Mouse (Mus musculus): ENCODE data around the gene Gm2a. TPM values are rescaled to one million over a fixed set of nuclear protein-coding genes. Genes with fewer than 3 reads are reported as not detected.
A peak's percentile ranks its signal among the peaks of the same experiment; 100 is the strongest.

The Gm2a gene
- polyA plus RNA-seq (2014; fragmentation: Nextera tagmentation; extraction: Ambion mirVana), result 48.2 and 55.7 TPM in 2 replicates

DNA sequence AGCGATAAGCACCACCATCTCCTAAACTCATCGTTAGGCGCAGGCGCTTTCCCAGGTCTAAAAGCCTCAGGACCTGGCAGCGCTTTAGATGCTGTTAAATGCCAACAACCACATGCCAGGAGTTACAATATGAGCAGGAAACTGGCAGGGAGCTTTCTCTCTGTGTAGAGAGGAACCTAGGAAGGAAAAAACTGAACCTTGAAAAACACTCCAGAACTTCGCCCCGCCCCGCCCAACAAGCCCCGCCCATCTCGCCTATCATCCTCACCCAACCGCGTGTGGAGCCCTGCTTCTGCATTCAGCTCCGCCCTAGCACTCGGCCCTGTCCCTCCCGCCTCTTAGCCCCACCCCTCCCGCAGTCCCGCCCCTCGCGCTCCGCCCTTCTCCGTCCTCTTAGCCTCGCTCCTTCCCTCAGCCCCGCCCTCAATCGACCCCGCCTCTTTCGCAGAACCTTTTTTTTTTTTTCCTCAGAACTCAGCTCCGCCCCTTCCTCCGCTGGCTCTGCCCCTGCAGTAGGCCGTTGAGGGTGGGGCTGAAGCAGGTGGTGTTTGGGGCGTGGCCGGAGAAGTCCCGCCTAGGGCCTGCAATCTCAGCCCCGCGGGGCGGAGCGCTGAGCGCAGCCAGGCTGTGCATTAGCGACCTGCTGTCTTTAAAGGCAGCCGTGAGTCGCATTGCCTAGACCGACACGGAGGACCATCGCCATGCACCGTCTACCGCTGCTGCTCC lies at the start of gene Gm2a:
TSS of gene Gm2a (plus strand) at position 653 of the 726 bp plus-strand sequence.
- peak; percentile 96 for ATAC-seq (ENCODE audit: insufficient number of reproducible peaks, insufficient read depth, low FRiP score, low read depth)
- H3K4me1 ChIP-seq (ENCODE audit: control insufficient read depth in 2 of 2, insufficient read depth in 2 of 2, low read length in 2 of 2), result peaks cover 9% of the 10 kb centered on the region in 2 experiments; a peak in 3 of 4 replicates
- peak within 1 kb of the TSS; percentile 71 for H3K4me2 ChIP-seq (ENCODE audit: low read length)
- H3K9me3 ChIP-seq (ENCODE audit: control insufficient read depth, low read length), result no peaks in the 10 kb centered on the region
- 2% methylated on average over 45 of the region's 45 CpGs for WGBS
- H3K27me3 ChIP-seq (ENCODE audit: control insufficient read depth, insufficient read depth, low read length), result no peaks in the 10 kb centered on the region
- peak within 1 kb of the TSS; percentile 57 to 69 for H3K4me3 ChIP-seq (ENCODE audit: control insufficient read depth in 1 of 2, insufficient read depth in 1 of 2, low read depth in 1 of 2, low read length in 2 of 2)
- H3K9ac ChIP-seq (ENCODE audit: low read length), result peak within 1 kb of the TSS; percentile 77
- peak within 1 kb of the TSS; percentile 83 to 90 for H3K27ac ChIP-seq (replicated peaks in 1 of 2; ENCODE audit: control insufficient read depth in 1 of 2, insufficient read depth in 1 of 2, low read depth in 2 of 2, low read length in 2 of 2)
- no peaks in the 10 kb centered on the region for H3K36me3 ChIP-seq (ENCODE audit: control insufficient read depth, insufficient read depth, low read length)

DNA sequence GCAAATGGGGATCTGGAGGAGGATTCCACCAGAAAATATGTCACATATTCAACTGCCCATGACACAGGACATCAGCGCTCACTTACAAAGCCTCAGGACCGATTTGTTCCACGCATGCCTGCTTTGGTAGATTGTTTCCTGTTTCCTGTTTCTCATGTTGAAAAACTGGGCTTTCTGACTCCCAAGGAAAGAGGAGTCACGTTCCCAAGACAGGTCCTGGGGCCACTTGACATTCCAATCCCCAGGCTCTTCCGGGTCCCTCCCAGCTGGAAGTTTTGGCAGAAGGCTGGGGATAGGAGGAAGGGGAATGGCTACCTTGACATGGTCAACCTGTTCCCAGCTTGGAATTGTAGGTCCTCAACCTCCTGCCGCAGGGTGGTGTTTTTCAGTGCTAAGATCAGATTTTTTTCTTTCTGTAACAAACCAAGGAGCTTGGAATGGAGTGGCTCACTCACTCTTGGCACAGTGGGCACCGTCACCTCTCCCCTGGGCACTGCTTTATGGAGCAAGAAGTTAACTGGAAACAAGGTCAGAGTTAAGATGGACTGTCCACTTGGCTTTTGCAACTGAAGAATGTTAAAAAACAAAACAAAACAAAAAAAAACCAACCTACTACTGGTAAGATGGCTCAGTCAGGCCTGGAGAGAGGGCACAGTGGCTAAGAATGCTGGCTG lies 46.9 kb upstream of the Gm2a start:
- Histone ChIP-seq H3K27me3 (ENCODE audit: control insufficient read depth, insufficient read depth, low read length) (no peaks in the 10 kb centered on the region), H3K36me3 (ENCODE audit: control insufficient read depth, insufficient read depth, low read length) (peaks cover 49% of the 10 kb centered on the region)
- no peak for ATAC-seq (ENCODE audit: insufficient number of reproducible peaks, insufficient read depth, low FRiP score, low read depth)

GRCm38 (mm10) chr11:55057511-55057910 lies 40.4 kb upstream of the Gm2a start:
- Histone ChIP-seq H3K27me3 (ENCODE audit: control insufficient read depth, insufficient read depth, low read length) (no peaks in the 10 kb centered on the region), H3K4me3 (ENCODE audit: control insufficient read depth in 1 of 2, insufficient read depth in 1 of 2, low read depth in 1 of 2, low read length in 2 of 2) (no peak overlapping the region), H3K27ac (replicated peaks in 1 of 2; ENCODE audit: control insufficient read depth in 1 of 2, insufficient read depth in 1 of 2, low read depth in 2 of 2, low read length in 2 of 2) (no peak overlapping the region), H3K4me1 (ENCODE audit: control insufficient read depth in 2 of 2, insufficient read depth in 2 of 2, low read length in 2 of 2) (peaks cover 5 to 14% of the 10 kb centered on the region in 2 experiments; a peak in 3 of 4 replicates), H3K9ac (ENCODE audit: low read length) (no peak overlapping the region), H3K9me3 (ENCODE audit: control insufficient read depth, low read length) (no peaks in the 10 kb centered on the region), H3K36me3 (ENCODE audit: control insufficient read depth, insufficient read depth, low read length) (peaks cover 50% of the 10 kb centered on the region), H3K4me2 (ENCODE audit: low read length) (no peak overlapping the region)
- ATAC-seq (ENCODE audit: insufficient number of reproducible peaks, insufficient read depth, low FRiP score, low read depth), result no peak
- 76% methylated on average over 3 of the region's 3 CpGs for WGBS

More for the DNA sequence above, 46.9 kb upstream of the Gm2a start:
- H3K9me3 ChIP-seq (ENCODE audit: control insufficient read depth, low read length), result no peaks in the 10 kb centered on the region
- peaks cover 4 to 5% of the 10 kb centered on the region in 2 experiments; a peak in 2 of 4 replicates for H3K4me1 ChIP-seq (ENCODE audit: control insufficient read depth in 2 of 2, insufficient read depth in 2 of 2, low read length in 2 of 2)
- no peak overlapping the region for H3K4me3 ChIP-seq (ENCODE audit: control insufficient read depth in 1 of 2, insufficient read depth in 1 of 2, low read depth in 1 of 2, low read length in 2 of 2)
- WGBS, result 62% methylated on average over 7 of the region's 7 CpGs
- H3K9ac ChIP-seq (ENCODE audit: low read length), result no peak overlapping the region
- no peak overlapping the region; a peak in 1 of 4 replicates for H3K27ac ChIP-seq (replicated peaks in 1 of 2; ENCODE audit: control insufficient read depth in 1 of 2, insufficient read depth in 1 of 2, low read depth in 2 of 2, low read length in 2 of 2)
- no peak overlapping the region for H3K4me2 ChIP-seq (ENCODE audit: low read length)

GRCm38 (mm10) chr11:55060802-55061201 lies 37.1 kb upstream of the Gm2a start:
- no peak overlapping the region for H3K27ac ChIP-seq (replicated peaks in 1 of 2; ENCODE audit: control insufficient read depth in 1 of 2, insufficient read depth in 1 of 2, low read depth in 2 of 2, low read length in 2 of 2)
- 81% methylated on average over 5 of the region's 5 CpGs for WGBS
- H3K4me1 ChIP-seq (ENCODE audit: control insufficient read depth in 2 of 2, insufficient read depth in 2 of 2, low read length in 2 of 2), result peaks cover 11 to 21% of the 10 kb centered on the region in 2 experiments
- H3K9ac ChIP-seq (ENCODE audit: low read length), result no peak overlapping the region
- no peak for ATAC-seq (ENCODE audit: insufficient number of reproducible peaks, insufficient read depth, low FRiP score, low read depth)
- H3K4me2 ChIP-seq (ENCODE audit: low read length), result no peak overlapping the region
- H3K9me3 ChIP-seq (ENCODE audit: control insufficient read depth, low read length), result no peaks in the 10 kb centered on the region
- H3K27me3 ChIP-seq (ENCODE audit: control insufficient read depth, insufficient read depth, low read length), result no peaks in the 10 kb centered on the region
- H3K36me3 ChIP-seq (ENCODE audit: control insufficient read depth, insufficient read depth, low read length), result peaks cover 33% of the 10 kb centered on the region
- H3K4me3 ChIP-seq (ENCODE audit: control insufficient read depth in 1 of 2, insufficient read depth in 1 of 2, low read depth in 1 of 2, low read length in 2 of 2), result no peak overlapping the region

GRCm38 (mm10) chr11:55062856-55063255 lies 35.1 kb upstream of the Gm2a start:
- Histone ChIP-seq H3K4me2 (ENCODE audit: low read length) (no peak overlapping the region), H3K4me3 (ENCODE audit: control insufficient read depth in 1 of 2, insufficient read depth in 1 of 2, low read depth in 1 of 2, low read length in 2 of 2) (no peak overlapping the region), H3K9me3 (ENCODE audit: control insufficient read depth, low read length) (no peaks in the 10 kb centered on the region), H3K36me3 (ENCODE audit: control insufficient read depth, insufficient read depth, low read length) (peaks cover 25% of the 10 kb centered on the region), H3K9ac (ENCODE audit: low read length) (0 out of 2 replicates have a peak overlapping the region, but pooled peaks have one; percentile 28), H3K4me1 (ENCODE audit: control insufficient read depth in 2 of 2, insufficient read depth in 2 of 2, low read length in 2 of 2) (peaks cover 11 to 21% of the 10 kb centered on the region in 2 experiments), H3K27me3 (ENCODE audit: control insufficient read depth, insufficient read depth, low read length) (no peaks in the 10 kb centered on the region), H3K27ac (replicated peaks in 1 of 2; ENCODE audit: control insufficient read depth in 1 of 2, insufficient read depth in 1 of 2, low read depth in 2 of 2, low read length in 2 of 2) (peak overlapping the region; percentile 59 to 73)
- ATAC-seq (ENCODE audit: insufficient number of reproducible peaks, insufficient read depth, low FRiP score, low read depth), result no peak
- WGBS, result 11% methylated on average over 5 of the region's 5 CpGs

DNA sequence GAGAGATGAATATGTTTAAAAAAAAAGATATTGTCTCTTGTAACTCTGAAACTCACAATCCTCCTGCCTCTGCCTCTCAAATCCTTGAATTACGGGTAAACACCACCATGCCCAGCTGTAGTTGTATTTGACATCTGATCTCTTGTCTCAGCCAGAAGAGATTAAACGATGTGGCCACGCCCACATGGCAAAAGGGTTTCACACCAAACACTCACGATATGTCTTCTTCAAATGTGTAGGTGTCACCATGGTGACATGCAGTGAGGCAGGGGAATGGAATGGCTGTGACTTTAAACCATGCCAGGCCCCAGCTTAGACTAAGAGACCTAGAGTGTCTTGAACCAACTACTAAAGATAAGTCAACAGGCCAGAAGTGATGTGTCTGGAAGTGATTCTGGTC lies 31.0 kb upstream of the Gm2a start:
- Histone ChIP-seq H3K9me3 (ENCODE audit: control insufficient read depth, low read length) (no peaks in the 10 kb centered on the region), H3K36me3 (ENCODE audit: control insufficient read depth, insufficient read depth, low read length) (0 out of 2 replicates have a peak, but pooled peaks cover 6% of the 10 kb centered on the region), H3K4me1 (ENCODE audit: control insufficient read depth in 2 of 2, insufficient read depth in 2 of 2, low read length in 2 of 2) (peaks cover 13 to 25% of the 10 kb centered on the region in 2 experiments), H3K4me3 (ENCODE audit: control insufficient read depth in 1 of 2, insufficient read depth in 1 of 2, low read depth in 1 of 2, low read length in 2 of 2) (no peak overlapping the region), H3K4me2 (ENCODE audit: low read length) (no peak overlapping the region), H3K27me3 (ENCODE audit: control insufficient read depth, insufficient read depth, low read length) (no peaks in the 10 kb centered on the region), H3K9ac (ENCODE audit: low read length) (no peak overlapping the region), H3K27ac (replicated peaks in 1 of 2; ENCODE audit: control insufficient read depth in 1 of 2, insufficient read depth in 1 of 2, low read depth in 2 of 2, low read length in 2 of 2) (no peak overlapping the region)
- ATAC-seq (ENCODE audit: insufficient number of reproducible peaks, insufficient read depth, low FRiP score, low read depth), result no peak
- WGBS, result 65% methylated on average over 4 of the region's 4 CpGs

DNA sequence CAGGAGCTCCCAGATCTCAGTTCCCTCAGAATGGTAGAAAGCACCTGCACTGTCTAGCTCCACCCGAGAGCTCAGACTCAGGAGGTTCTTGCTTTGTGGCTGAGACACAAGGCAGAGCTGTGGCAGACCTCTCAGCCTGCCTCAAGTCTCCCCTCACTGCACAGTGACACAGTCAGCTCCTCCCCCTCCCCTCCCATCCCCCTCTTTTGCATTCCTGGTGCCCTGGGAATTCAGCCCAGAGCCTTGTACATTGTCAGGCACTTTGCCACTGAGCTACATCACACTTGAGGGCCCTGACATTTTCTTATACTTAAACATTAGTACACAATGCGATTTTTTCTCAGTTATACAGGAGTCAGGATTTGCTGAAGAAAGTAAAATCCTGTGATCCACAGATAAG lies 28.9 kb upstream of the Gm2a start:
- H3K9ac ChIP-seq (ENCODE audit: low read length), result no peak overlapping the region; the same call in 1 of the 2 replicates
- peak overlapping the region; percentile 65 to 83 for H3K27ac ChIP-seq (replicated peaks in 1 of 2; ENCODE audit: control insufficient read depth in 1 of 2, insufficient read depth in 1 of 2, low read depth in 2 of 2, low read length in 2 of 2)
- H3K9me3 ChIP-seq (ENCODE audit: control insufficient read depth, low read length), result no peaks in the 10 kb centered on the region
- H3K36me3 ChIP-seq (ENCODE audit: control insufficient read depth, insufficient read depth, low read length), result 0 out of 2 replicates have a peak, but pooled peaks cover 6% of the 10 kb centered on the region
- no peak overlapping the region for H3K4me3 ChIP-seq (ENCODE audit: control insufficient read depth in 1 of 2, insufficient read depth in 1 of 2, low read depth in 1 of 2, low read length in 2 of 2)
- no peaks in the 10 kb centered on the region for H3K27me3 ChIP-seq (ENCODE audit: control insufficient read depth, insufficient read depth, low read length)
- WGBS, result 15% methylated on average over 2 of the region's 2 CpGs
- no peak overlapping the region for H3K4me2 ChIP-seq (ENCODE audit: low read length)
- H3K4me1 ChIP-seq (ENCODE audit: control insufficient read depth in 2 of 2, insufficient read depth in 2 of 2, low read length in 2 of 2), result peaks cover 9 to 25% of the 10 kb centered on the region in 2 experiments
- ATAC-seq (ENCODE audit: insufficient number of reproducible peaks, insufficient read depth, low FRiP score, low read depth), result no peak
